8 mouse cellular contexts compared by ENCODE assay signal in genomic region chr8:8488695-8489571, GRCm38 (mm10).
A peak's percentile ranks its signal among the peaks of the same experiment; 100 is the strongest.
DNase-seq lines count a peak whose midpoint lies in the region; ATAC-seq lines count a peak whose summit lies in the region.

No protein-coding gene starts in this region.

- no peaks in the 10 kb centered on the region for H3K27me3 ChIP-seq in embryonic facial prominence, embryonic 11.5 days (ENCODE audit: control insufficient read depth, insufficient read depth, low read length)
- no peaks in the 10 kb centered on the region; the same call in 1 of the 2 replicates for H3K27me3 ChIP-seq in heart, embryonic 12.5 days (replicated peaks)
- H3K27me3 ChIP-seq in lung, embryonic 15.5 days, result peaks cover 8% of the 10 kb centered on the region; the same call in 1 of the 2 replicates

- peak overlapping the region; percentile 20; the same call in 1 of the 2 replicates for H3K27ac ChIP-seq in embryonic facial prominence, embryonic 11.5 days (replicated peaks; ENCODE audit: low read depth, low read length)
- peak overlapping the region; percentile 30; the same call in 1 of the 2 replicates for H3K27ac ChIP-seq in heart, embryonic 12.5 days (ENCODE audit: poor library complexity, severe bottlenecking)
- H3K27ac ChIP-seq in lung, embryonic 15.5 days, result no peak overlapping the region

- 0 out of 2 replicates have a peak overlapping the region, but pooled peaks have one; percentile 10 for H3K4me3 ChIP-seq in embryonic facial prominence, embryonic 11.5 days (ENCODE audit: low read depth, low read length)
- H3K4me3 ChIP-seq in heart, embryonic 12.5 days, result peak overlapping the region; percentile 23; the same call in 1 of the 2 replicates
- no peak overlapping the region for H3K4me3 ChIP-seq in lung, embryonic 15.5 days

- H3K4me1 ChIP-seq in embryonic facial prominence, embryonic 11.5 days (ENCODE audit: control insufficient read depth, insufficient read depth, low read length), result peaks cover 7% of the 10 kb centered on the region
- peaks cover 37% of the 10 kb centered on the region for H3K4me1 ChIP-seq in heart, embryonic 12.5 days (replicated peaks)
- H3K4me1 ChIP-seq in lung, embryonic 15.5 days, result peaks cover 22% of the 10 kb centered on the region; the same call in 1 of the 2 replicates

- peak; percentile 7 for DNase-seq in thymus, postnatal 14 days
- DNase-seq in thymus, postnatal 36 days, result no peak
- DNase-seq in embryonic facial prominence, embryonic 11.5 days (ENCODE audit: low spot score), result peak; percentile 39
- peak; percentile 30 for DNase-seq in layer of hippocampus, adult 9-11 months
- DNase-seq in skeletal muscle tissue, adult 2 months (ENCODE audit: low read depth, low spot score), result peak; percentile 17

- WGBS in embryonic facial prominence, embryonic 11.5 days, result 5% methylated on average over 26 of the region's 26 CpGs
- WGBS in heart, embryonic 12.5 days, result 6% methylated on average over 26 of the region's 26 CpGs
- WGBS in lung, embryonic 15.5 days, result 21% methylated on average over 26 of the region's 26 CpGs

- H3K4me2 ChIP-seq in embryonic facial prominence, embryonic 11.5 days (ENCODE audit: low read depth, low read length), result peak overlapping the region; percentile 33
- peak overlapping the region; percentile 58 for H3K4me2 ChIP-seq in heart, embryonic 12.5 days
- H3K4me2 ChIP-seq in lung, embryonic 15.5 days, result peak overlapping the region; percentile 50

- H3K9ac ChIP-seq in embryonic facial prominence, embryonic 11.5 days (replicated peaks; ENCODE audit: low read length), result peak overlapping the region; percentile 32; the same call in 1 of the 2 replicates
- peak overlapping the region; percentile 10; the same call in 1 of the 2 replicates for H3K9ac ChIP-seq in heart, embryonic 12.5 days
- no peak overlapping the region for H3K9ac ChIP-seq in lung, embryonic 15.5 days

- ATAC-seq in embryonic facial prominence, embryonic 11.5 days (replicated peaks; ENCODE audit: insufficient number of reproducible peaks, low FRiP score, low TSS enrichment, low read depth), result 0 out of 2 replicates have a peak, but pooled peaks have one; percentile 40
- peak; percentile 88 for ATAC-seq in heart, embryonic 12.5 days (ENCODE audit: insufficient number of reproducible peaks, low FRiP score)
- peak; percentile 57; the same call in 1 of the 2 replicates for ATAC-seq in lung, embryonic 15.5 days (ENCODE audit: borderline replicate concordance, extremely low read depth, low FRiP score, low TSS enrichment)
- ATAC-seq in monocyte, adult 5-6 weeks (replicated peaks; ENCODE audit: insufficient number of reproducible peaks, low FRiP score, low TSS enrichment, poor library complexity, severe bottlenecking), result no peak

- H3K9me3 ChIP-seq in embryonic facial prominence, embryonic 11.5 days (replicated peaks; ENCODE audit: control insufficient read depth, low read length), result no peaks in the 10 kb centered on the region
- no peaks in the 10 kb centered on the region for H3K9me3 ChIP-seq in heart, embryonic 12.5 days (replicated peaks)
- H3K9me3 ChIP-seq in lung, embryonic 15.5 days, result no peaks in the 10 kb centered on the region

- H3K36me3 ChIP-seq in embryonic facial prominence, embryonic 11.5 days (replicated peaks; ENCODE audit: control insufficient read depth, insufficient read depth, low read depth, low read length), result no peaks in the 10 kb centered on the region
- H3K36me3 ChIP-seq in heart, embryonic 12.5 days, result no peaks in the 10 kb centered on the region
- H3K36me3 ChIP-seq in lung, embryonic 15.5 days, result no peaks in the 10 kb centered on the region

Comparison
In these comparisons a context has a peak if more than half of its experiments do, and no peak if none do; other contexts are left out.
1. DNase-seq: peak in thymus, postnatal 14 days (single experiment), embryonic facial prominence, embryonic 11.5 days (single experiment), layer of hippocampus, adult 9-11 months (single experiment) and skeletal muscle tissue, adult 2 months (single experiment); none in thymus, postnatal 36 days (0 of 2).
2. Peak in every context shown above with its lines, with median percentiles within 50 percentile points of each other: H3K4me2 ChIP-seq.